Mouse (Mus musculus): Measurements from ENCODE around the gene Simc1.
A peak's percentile ranks its signal among the peaks of the same experiment; 100 is the strongest.

Gene Simc1

GRCm38 (mm10) chr13:54589414-54589995, 85.9 kb downstream of the Simc1 start:
- no peak for DNase-seq (ENCODE audit: low spot score)

GRCm38 (mm10) chr13:54589996-54590951, 86.7 kb downstream of the Simc1 start, which contains the start of the genes Nop16 and Higd2a:
Gene Nop16, minus strand, starts transcription at chr13:54590090.
Gene Higd2a, plus strand, starts transcription at chr13:54590207.
- peak; percentile 98 for DNase-seq (ENCODE audit: low spot score)

DNA sequence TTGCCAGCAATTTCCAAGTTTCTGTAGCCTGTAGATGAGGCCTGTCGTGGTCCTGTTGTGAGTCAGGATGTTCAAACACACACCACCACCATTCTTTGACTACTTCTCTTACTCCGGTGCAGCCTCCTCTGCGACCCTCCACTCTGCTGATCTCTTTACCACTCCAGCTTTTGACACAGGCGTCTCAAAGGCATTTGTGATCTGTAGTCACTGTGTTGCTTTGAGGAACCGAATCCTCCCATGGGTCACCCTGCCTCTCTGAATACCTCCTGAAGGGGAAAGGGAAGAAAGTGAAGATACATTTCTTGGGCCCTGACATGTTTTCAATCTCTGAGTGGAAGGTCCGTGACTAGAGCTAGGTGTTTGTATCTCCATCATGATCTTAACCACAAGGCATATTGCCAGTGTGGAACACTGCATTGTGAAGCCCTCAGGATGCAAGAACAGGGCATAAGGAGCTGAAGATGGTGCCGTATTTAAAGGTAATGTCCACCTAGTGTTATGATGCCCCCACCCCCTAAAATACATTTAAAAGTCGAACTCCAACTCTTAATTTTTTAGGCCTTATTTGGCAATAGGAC, 88.3 kb downstream of the Simc1 start:
- DNase-seq (ENCODE audit: low spot score): no peak

DNA sequence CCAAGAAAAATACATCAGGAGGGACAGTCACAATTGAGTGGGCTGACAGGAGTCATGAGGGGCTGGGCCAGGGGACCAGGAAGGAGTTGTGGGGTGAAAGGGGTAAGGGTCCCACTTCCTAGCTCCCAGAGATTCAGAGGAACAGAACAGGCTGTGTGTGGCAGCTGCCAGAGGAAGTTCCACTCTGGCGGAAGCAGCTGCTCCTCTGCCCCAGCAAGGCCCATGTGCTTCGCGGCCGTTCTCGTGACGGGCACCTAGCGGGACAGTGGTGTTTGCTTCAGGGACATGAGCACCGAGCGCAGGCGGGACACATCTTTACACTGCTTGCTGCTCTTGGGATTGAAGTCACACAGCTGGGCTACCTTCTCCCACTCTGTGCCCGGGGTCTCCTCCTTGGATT, 90.0 kb downstream of the Simc1 start:
- no peak for DNase-seq (ENCODE audit: low spot score)

DNA sequence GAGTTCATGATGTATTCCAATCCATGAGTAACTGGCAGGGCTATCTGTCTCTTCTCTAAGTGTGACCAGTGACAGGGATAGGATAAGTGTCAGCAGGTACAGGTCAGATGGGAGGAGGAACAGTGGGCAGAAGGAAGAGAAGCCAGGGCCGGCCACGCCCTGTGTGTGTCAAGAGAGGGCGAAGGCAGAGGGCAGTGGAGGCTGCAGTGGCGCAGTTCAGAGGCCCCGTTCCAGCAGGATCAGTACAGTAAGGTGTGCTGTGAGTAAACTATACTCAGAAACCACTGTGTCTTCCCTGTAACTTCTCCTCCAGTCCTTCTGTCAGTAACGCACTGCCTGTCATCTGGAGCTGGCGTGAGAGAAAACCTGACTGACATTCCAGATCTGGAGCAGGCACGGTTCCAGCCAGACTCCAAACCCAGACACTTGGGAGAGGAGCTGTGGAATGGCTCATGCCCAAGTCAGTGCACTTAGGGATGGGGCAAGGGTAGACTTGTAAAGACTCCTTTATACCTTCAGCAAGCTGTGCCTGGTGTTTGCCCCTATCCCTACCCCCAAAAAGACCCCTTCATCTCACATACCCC, 92.6 kb downstream of the Simc1 start:
- DNase-seq (ENCODE audit: low spot score): no peak

- no peak for DNase-seq (ENCODE audit: low spot score)
These were observed 93.3 kb downstream of the Simc1 start for GRCm38 (mm10) chr13:54596870-54597269.

DNA sequence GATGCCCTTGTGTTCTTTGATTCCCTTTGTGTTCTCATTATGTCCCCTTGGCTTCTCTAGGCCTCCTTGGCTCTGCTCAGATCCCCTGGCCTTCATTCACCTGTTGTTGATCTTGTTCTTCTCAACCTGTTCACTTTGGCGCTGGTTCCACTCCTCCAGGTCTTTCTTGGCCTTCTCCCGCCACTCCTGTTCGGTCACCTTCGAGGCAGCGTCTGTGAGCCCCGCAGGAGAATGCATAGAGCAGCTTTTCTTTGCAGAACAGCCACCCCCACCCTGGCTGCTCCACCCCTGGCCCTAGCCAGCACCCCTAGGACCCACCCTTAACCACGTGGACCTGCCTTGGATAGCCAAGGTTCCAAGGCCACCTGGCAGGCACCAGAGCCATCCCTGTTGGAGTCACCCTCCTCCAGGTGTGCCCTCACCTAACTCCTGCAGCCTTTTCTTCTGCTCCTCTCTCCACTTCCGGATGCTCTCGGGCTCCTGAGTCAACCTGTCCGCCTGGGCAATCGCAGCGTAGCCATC, 95.1 kb downstream of the Simc1 start:
- no peak for DNase-seq (ENCODE audit: low spot score)
